Mouse (Mus musculus) stomach, embryonic 16.5 days (tissue): ENCODE results near the gene Mknk2. TPM values are rescaled to one million over a fixed set of nuclear protein-coding genes. Genes with fewer than 3 reads are reported as not detected.

ENCODE experiments used
- ATAC-seq: fragments of 200-750 bp; cut with Nextera tagmentation; 2 replicates; pipeline ENCODE4 v1.8.0; 2017; ENCODE audit warnings: moderate number of reproducible peaks, moderate TSS enrichment; ENCODE audit not compliant: insufficient read depth, low FRiP score
- H3K27ac ChIP-seq: fragments of 300-500 bp; sonication (generic); 2 replicates; pipeline ENCODE4 v1.5.1; 2014; ENCODE audit warnings: low read length
- H3K27me3 ChIP-seq: fragments of 300-500 bp; sonication (generic); 2 replicates; pipeline ENCODE4 v1.6.1; 2014; ENCODE audit warnings: low read length, control low read depth, mixed read lengths; ENCODE audit not compliant: control insufficient read depth, insufficient read depth
- H3K36me3 ChIP-seq: fragments of 300-500 bp; sonication (generic); 2 replicates; pipeline ENCODE4 v1.6.1; 2014; ENCODE audit warnings: low read length; ENCODE audit not compliant: control insufficient read depth, insufficient read depth
- H3K4me1 ChIP-seq: fragments of 300-500 bp; sonication (generic); 2 replicates; pipeline ENCODE4 v1.6.1; 2014; ENCODE audit warnings: low read length, control low read depth, mixed read lengths; ENCODE audit not compliant: control insufficient read depth, insufficient read depth
- H3K4me2 ChIP-seq: fragments of 300-500 bp; sonication (generic); 2 replicates; pipeline ENCODE4 v1.6.1; 2014; ENCODE audit warnings: low read depth, low read length, mixed read lengths
- H3K4me3 ChIP-seq: fragments of 300-500 bp; sonication (generic); replicated peaks from 2 replicates; pipeline ENCODE4 v1.5.1; 2014; ENCODE audit warnings: mild to moderate bottlenecking, low read length
- H3K9ac ChIP-seq: fragments of 300-500 bp; sonication (generic); 2 replicates; pipeline ENCODE4 v1.6.1; 2014; ENCODE audit warnings: low read length
- H3K9me3 ChIP-seq: fragments of 300-500 bp; sonication (generic); replicated peaks from 2 replicates; pipeline ENCODE4 v1.6.1; 2016; ENCODE audit warnings: low read length, control low read depth; ENCODE audit not compliant: control insufficient read depth
- WGBS: fragments of 180-500 bp; shearing (Covaris S2); extraction: QIAGEN DNeasy Blood & Tissue Kit; methylation state at CpG from one replicate; pipeline ENCODE4 v1.1.7; 2014; 5-methylcytosine and 5-hydroxymethylcytosine counted together
- polyA plus RNA-seq: library from polyadenylated mRNA; unstranded; fragments of >200 nt; fragmentation: Nextera tagmentation; extraction: Ambion mirVana; gene quantifications from 2 replicates; pipeline ENCODE4 v1.2.1, GENCODE M21; 2015

Gene Mknk2
- polyA plus RNA-seq, 1 experiment from 2014 or later, result 45.1 TPM

- Histone ChIP-seq H3K4me2 (peak within 1 kb of the TSS; percentile 78), H3K27ac (peak within 1 kb of the TSS; percentile 82), H3K36me3 (no peaks in the 10 kb centered on the region), H3K27me3 (no peaks in the 10 kb centered on the region), H3K9me3 (no peaks in the 10 kb centered on the region), H3K9ac (peak within 1 kb of the TSS; percentile 79), H3K4me3 (peak within 1 kb of the TSS; percentile 69), H3K4me1 (peaks cover 23% of the 10 kb centered on the region)
- ATAC-seq, result peak; percentile 96
- WGBS, result under 1% methylated on average over 59 of the region's 59 CpGs
These were observed 24.0 kb upstream of the Mknk2 start, which contains the start of the genes Mob3a and Izumo4 for GRCm38 (mm10) chr10:80701721-80702535. Gene Mob3a (minus strand): TSS chr10:80701977. Gene Izumo4 (plus strand): TSS chr10:80702184.

GRCm38 (mm10) chr10:80700732-80701131 lies 22.8 kb upstream of the Mknk2 start:
- WGBS, result 34% methylated on average over 4 of the region's 4 CpGs
- peaks cover 29% of the 10 kb centered on the region for H3K4me1 ChIP-seq
- H3K27me3 ChIP-seq, result no peaks in the 10 kb centered on the region
- peak overlapping the region; percentile 31; the same call in 1 of the 2 replicates for H3K27ac ChIP-seq
- ATAC-seq, result no peak
- H3K9ac ChIP-seq, result peak overlapping the region; percentile 79
- H3K4me3 ChIP-seq, result peak overlapping the region; percentile 69
- H3K36me3 ChIP-seq, result no peaks in the 10 kb centered on the region
- no peaks in the 10 kb centered on the region for H3K9me3 ChIP-seq
- H3K4me2 ChIP-seq, result peak overlapping the region; percentile 48

DNA sequence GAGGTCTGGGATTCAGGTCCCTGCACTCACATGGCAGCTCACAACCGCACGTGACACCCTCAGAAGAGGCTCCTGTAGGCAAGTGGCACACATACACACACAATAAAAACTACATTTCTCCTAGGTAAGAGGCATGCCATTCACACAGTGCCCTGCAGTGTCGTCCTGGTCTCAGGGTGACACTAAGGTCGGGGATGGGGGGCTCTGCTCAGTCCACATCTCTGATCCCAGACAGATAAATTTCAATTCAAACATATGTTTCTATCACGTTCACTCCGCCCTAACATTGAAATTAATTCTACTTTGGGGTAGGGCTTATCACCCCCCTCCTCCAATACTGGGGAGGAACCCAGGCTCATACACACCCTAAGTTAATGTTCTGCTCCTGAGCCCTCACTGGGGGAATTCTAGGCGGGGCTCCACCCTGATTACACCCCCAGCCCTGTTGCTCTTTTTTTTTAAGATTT lies 22.2 kb upstream of the Mknk2 start:
- no peaks in the 10 kb centered on the region for H3K27me3 ChIP-seq
- peak overlapping the region; percentile 48 for H3K4me2 ChIP-seq
- H3K4me1 ChIP-seq, result peaks cover 34% of the 10 kb centered on the region
- no peak overlapping the region; the same call in 1 of the 2 replicates for H3K4me3 ChIP-seq
- no peaks in the 10 kb centered on the region for H3K9me3 ChIP-seq
- no peak for ATAC-seq
- 72% methylated on average over 7 of the region's 7 CpGs for WGBS
- H3K9ac ChIP-seq, result no peak overlapping the region
- no peak overlapping the region for H3K27ac ChIP-seq
- no peaks in the 10 kb centered on the region for H3K36me3 ChIP-seq

DNA sequence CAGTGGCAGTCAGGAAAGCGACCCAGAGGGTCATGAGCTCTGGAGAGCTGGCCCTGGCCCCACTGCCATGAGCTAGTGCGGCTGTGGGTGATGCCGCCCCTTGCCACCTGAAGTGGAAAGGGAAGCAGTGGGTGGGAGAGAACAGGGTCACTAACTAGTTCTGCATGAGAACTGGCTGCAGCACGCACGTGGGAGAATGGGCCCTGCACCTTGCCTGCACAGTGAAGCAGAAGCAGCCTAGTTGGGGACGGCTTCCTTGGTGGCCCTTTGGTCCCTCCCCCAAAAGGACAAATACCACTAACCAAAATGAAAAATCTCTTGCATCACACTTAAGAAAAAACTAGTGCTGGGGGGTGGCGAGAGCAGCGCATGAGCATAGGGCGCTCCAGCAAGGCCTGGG lies 20.7 kb upstream of the Mknk2 start:
- no peak for ATAC-seq
- no peaks in the 10 kb centered on the region for H3K36me3 ChIP-seq
- no peak overlapping the region for H3K27ac ChIP-seq
- no peak overlapping the region for H3K9ac ChIP-seq
- no peak overlapping the region for H3K4me3 ChIP-seq
- 89% methylated on average over 9 of the region's 9 CpGs for WGBS
- H3K4me1 ChIP-seq, result peaks cover 31% of the 10 kb centered on the region
- no peaks in the 10 kb centered on the region for H3K27me3 ChIP-seq
- H3K9me3 ChIP-seq, result no peaks in the 10 kb centered on the region
- H3K4me2 ChIP-seq, result no peak overlapping the region

GRCm38 (mm10) chr10:80697812-80698211 lies 19.9 kb upstream of the Mknk2 start:
- H3K4me3 ChIP-seq, result no peak overlapping the region
- H3K27ac ChIP-seq, result no peak overlapping the region
- H3K4me2 ChIP-seq, result no peak overlapping the region
- H3K9ac ChIP-seq, result no peak overlapping the region
- no peak for ATAC-seq
- H3K4me1 ChIP-seq, result peaks cover 28% of the 10 kb centered on the region
- no peaks in the 10 kb centered on the region for H3K27me3 ChIP-seq
- no peaks in the 10 kb centered on the region for H3K9me3 ChIP-seq
- WGBS, result 85% methylated on average over 9 of the region's 9 CpGs
- no peaks in the 10 kb centered on the region for H3K36me3 ChIP-seq

GRCm38 (mm10) chr10:80697393-80697787 lies 19.5 kb upstream of the Mknk2 start:
- Histone ChIP-seq H3K4me1 (peaks cover 26% of the 10 kb centered on the region), H3K36me3 (no peaks in the 10 kb centered on the region), H3K4me3 (no peak overlapping the region), H3K27ac (no peak overlapping the region), H3K27me3 (no peaks in the 10 kb centered on the region), H3K9me3 (no peaks in the 10 kb centered on the region), H3K9ac (no peak overlapping the region), H3K4me2 (no peak overlapping the region)
- 92% methylated on average over 8 of the region's 8 CpGs for WGBS
- ATAC-seq, result no peak

GRCm38 (mm10) chr10:80696502-80697392 lies 18.8 kb upstream of the Mknk2 start:
- H3K4me1 ChIP-seq, result peaks cover 26% of the 10 kb centered on the region
- ATAC-seq, result no peak
- no peaks in the 10 kb centered on the region for H3K27me3 ChIP-seq
- 57% methylated on average over 11 of the region's 12 CpGs for WGBS
- peak overlapping the region; percentile 23; the same call in 1 of the 2 replicates for H3K9ac ChIP-seq
- no peaks in the 10 kb centered on the region for H3K9me3 ChIP-seq
- H3K4me3 ChIP-seq, result no peak overlapping the region
- H3K4me2 ChIP-seq, result 0 out of 2 replicates have a peak overlapping the region, but pooled peaks have one; percentile 3
- no peaks in the 10 kb centered on the region for H3K36me3 ChIP-seq
- peak overlapping the region; percentile 57 for H3K27ac ChIP-seq

- no peak for ATAC-seq
- Histone ChIP-seq H3K4me3 (no peak overlapping the region), H3K4me1 (peaks cover 24% of the 10 kb centered on the region), H3K36me3 (no peaks in the 10 kb centered on the region), H3K27ac (peak overlapping the region; percentile 57), H3K9ac (no peak overlapping the region), H3K4me2 (no peak overlapping the region), H3K27me3 (no peaks in the 10 kb centered on the region), H3K9me3 (no peaks in the 10 kb centered on the region)
- 53% methylated on average over 10 of the region's 10 CpGs for WGBS
These were observed 18.0 kb upstream of the Mknk2 start for GRCm38 (mm10) chr10:80695801-80696501.
